Mouse (Mus musculus): ENCODE data around the gene Tmbim7. TPM values are rescaled to one million over a fixed set of nuclear protein-coding genes. Genes with fewer than 3 reads are reported as not detected.

The Tmbim7 gene
- polyA plus RNA-seq, 1 experiment from 2014 or later: not detected

- TF ChIP-seq CTCF (IDR thresholded peaks at IDR 0.05): no peak
- TF ChIP-seq EP300 (IDR thresholded peaks at IDR 0.05): no peak
- Histone ChIP-seq H3K4me1 (ENCODE audit: insufficient read depth, low read depth, low read length) (no peaks in the 10 kb centered on the region), H3K4me2 (replicated peaks; ENCODE audit: low read depth, low read length) (no peak overlapping the region), H3K36me3 (ENCODE audit: insufficient read depth, low read length) (peaks cover 14% of the 10 kb centered on the region; the same call in 1 of the 2 replicates), H3K27ac (ENCODE audit: low read length) (no peak overlapping the region), H3K9ac (replicated peaks; ENCODE audit: low read depth) (no peak overlapping the region), H3K4me3 (ENCODE audit: low read depth, low read length) (no peak overlapping the region), H3K27me3 (replicated peaks; ENCODE audit: insufficient read depth, low read length) (no peaks in the 10 kb centered on the region), H3K9me3 (ENCODE audit: low read length) (no peaks in the 10 kb centered on the region)
- DNase-seq (ENCODE audit: low spot score) (no peak), ATAC-seq (no peak)
- 90% methylated on average over 4 of the region's 4 CpGs for WGBS
These were observed 51.2 kb downstream of the Tmbim7 start for GRCm38 (mm10) chr5:3702180-3702579.

GRCm38 (mm10) chr5:3715800-3716199 lies 64.8 kb downstream of the Tmbim7 start:
- Histone ChIP-seq H3K36me3 (ENCODE audit: insufficient read depth, low read length) (no peaks in the 10 kb centered on the region; the same call in 1 of the 2 replicates), H3K27ac (ENCODE audit: low read length) (no peak overlapping the region), H3K4me3 (ENCODE audit: low read depth, low read length) (no peak overlapping the region), H3K9me3 (ENCODE audit: low read length) (no peaks in the 10 kb centered on the region), H3K4me1 (ENCODE audit: insufficient read depth, low read depth, low read length) (no peaks in the 10 kb centered on the region), H3K9ac (replicated peaks; ENCODE audit: low read depth) (no peak overlapping the region), H3K27me3 (replicated peaks; ENCODE audit: insufficient read depth, low read length) (no peaks in the 10 kb centered on the region), H3K4me2 (replicated peaks; ENCODE audit: low read depth, low read length) (no peak overlapping the region)
- no peak for ATAC-seq
- 87% methylated on average over 5 of the region's 5 CpGs for WGBS
- TF ChIP-seq CTCF (IDR thresholded peaks at IDR 0.05) (no peak), EP300 (IDR thresholded peaks at IDR 0.05) (no peak)
- DNase-seq (ENCODE audit: low spot score): no peak

- Histone ChIP-seq H3K4me1 (ENCODE audit: insufficient read depth, low read depth, low read length) (no peaks in the 10 kb centered on the region), H3K36me3 (ENCODE audit: insufficient read depth, low read length) (no peaks in the 10 kb centered on the region; the same call in 1 of the 2 replicates), H3K4me2 (replicated peaks; ENCODE audit: low read depth, low read length) (no peak overlapping the region), H3K27me3 (replicated peaks; ENCODE audit: insufficient read depth, low read length) (no peaks in the 10 kb centered on the region), H3K9ac (replicated peaks; ENCODE audit: low read depth) (no peak overlapping the region), H3K27ac (ENCODE audit: low read length) (no peak overlapping the region), H3K9me3 (ENCODE audit: low read length) (no peaks in the 10 kb centered on the region), H3K4me3 (ENCODE audit: low read depth, low read length) (no peak overlapping the region)
- DNase-seq (ENCODE audit: low spot score) (no peak), ATAC-seq (no peak)
- WGBS: 88% methylated on average over 4 of the region's 4 CpGs
- TF ChIP-seq EP300 (IDR thresholded peaks at IDR 0.05) (no peak), CTCF (IDR thresholded peaks at IDR 0.05) (no peak)
These were observed 68.4 kb downstream of the Tmbim7 start for GRCm38 (mm10) chr5:3719371-3719770.

GRCm38 (mm10) chr5:3722873-3723272 lies 71.9 kb downstream of the Tmbim7 start:
- H3K9ac ChIP-seq (replicated peaks; ENCODE audit: low read depth): no peak overlapping the region
- WGBS: 78% methylated on average over 2 of the region's 2 CpGs
- no peaks in the 10 kb centered on the region for H3K9me3 ChIP-seq (ENCODE audit: low read length)
- peak; percentile 79 for ATAC-seq
- no peak for TF ChIP-seq CTCF (IDR thresholded peaks at IDR 0.05)
- TF ChIP-seq EP300 (IDR thresholded peaks at IDR 0.05): no peak
- no peaks in the 10 kb centered on the region; the same call in 1 of the 2 replicates for H3K36me3 ChIP-seq (ENCODE audit: insufficient read depth, low read length)
- H3K4me3 ChIP-seq (ENCODE audit: low read depth, low read length): no peak overlapping the region
- peak; percentile 6 for DNase-seq (ENCODE audit: low spot score)
- no peak overlapping the region for H3K27ac ChIP-seq (ENCODE audit: low read length)
- no peak overlapping the region for H3K4me2 ChIP-seq (replicated peaks; ENCODE audit: low read depth, low read length)
- no peaks in the 10 kb centered on the region for H3K27me3 ChIP-seq (replicated peaks; ENCODE audit: insufficient read depth, low read length)
- no peaks in the 10 kb centered on the region for H3K4me1 ChIP-seq (ENCODE audit: insufficient read depth, low read depth, low read length)

GRCm38 (mm10) chr5:3723415-3723814 lies 72.4 kb downstream of the Tmbim7 start:
- DNase-seq (ENCODE audit: low spot score): peak; percentile 13
- 62% methylated on average over 2 of the region's 2 CpGs for WGBS

GRCm38 (mm10) chr5:3725491-3725890 lies 74.5 kb downstream of the Tmbim7 start:
- H3K4me1 ChIP-seq (ENCODE audit: insufficient read depth, low read depth, low read length): no peaks in the 10 kb centered on the region
- no peak for TF ChIP-seq EP300 (IDR thresholded peaks at IDR 0.05)
- TF ChIP-seq CTCF (IDR thresholded peaks at IDR 0.05): no peak
- no peak for ATAC-seq
- no peaks in the 10 kb centered on the region for H3K9me3 ChIP-seq (ENCODE audit: low read length)
- no peaks in the 10 kb centered on the region for H3K27me3 ChIP-seq (replicated peaks; ENCODE audit: insufficient read depth, low read length)
- no peaks in the 10 kb centered on the region; the same call in 1 of the 2 replicates for H3K36me3 ChIP-seq (ENCODE audit: insufficient read depth, low read length)
- H3K27ac ChIP-seq (ENCODE audit: low read length): no peak overlapping the region
- no peak for DNase-seq (ENCODE audit: low spot score)
- no peak overlapping the region for H3K4me2 ChIP-seq (replicated peaks; ENCODE audit: low read depth, low read length)
- H3K4me3 ChIP-seq (ENCODE audit: low read depth, low read length): no peak overlapping the region
- 80% methylated on average over 1 of the region's 1 CpGs for WGBS
- H3K9ac ChIP-seq (replicated peaks; ENCODE audit: low read depth): no peak overlapping the region

More at GRCm38 (mm10) chr5:3723415-3723814, 72.4 kb downstream of the Tmbim7 start:
- H3K9me3 ChIP-seq (ENCODE audit: low read length): no peaks in the 10 kb centered on the region
- no peak overlapping the region for H3K4me3 ChIP-seq (ENCODE audit: low read depth, low read length)
- no peaks in the 10 kb centered on the region; the same call in 1 of the 2 replicates for H3K36me3 ChIP-seq (ENCODE audit: insufficient read depth, low read length)
- H3K27me3 ChIP-seq (replicated peaks; ENCODE audit: insufficient read depth, low read length): no peaks in the 10 kb centered on the region
- H3K27ac ChIP-seq (ENCODE audit: low read length): no peak overlapping the region
- H3K4me1 ChIP-seq (ENCODE audit: insufficient read depth, low read depth, low read length): no peaks in the 10 kb centered on the region
- H3K9ac ChIP-seq (replicated peaks; ENCODE audit: low read depth): no peak overlapping the region
- no peak for TF ChIP-seq CTCF (IDR thresholded peaks at IDR 0.05)
- no peak for TF ChIP-seq EP300 (IDR thresholded peaks at IDR 0.05)
- peak; percentile 56 for ATAC-seq
- no peak overlapping the region for H3K4me2 ChIP-seq (replicated peaks; ENCODE audit: low read depth, low read length)

- H3K4me2 ChIP-seq (replicated peaks; ENCODE audit: low read depth, low read length): no peak overlapping the region
- ATAC-seq: no peak
These were observed 77.8 kb downstream of the Tmbim7 start for GRCm38 (mm10) chr5:3728820-3729219.

More at GRCm38 (mm10) chr5:3728820-3729219, 77.8 kb downstream of the Tmbim7 start:
- Histone ChIP-seq H3K4me3 (ENCODE audit: low read depth, low read length) (no peak overlapping the region), H3K27ac (ENCODE audit: low read length) (no peak overlapping the region), H3K27me3 (replicated peaks; ENCODE audit: insufficient read depth, low read length) (no peaks in the 10 kb centered on the region), H3K4me1 (ENCODE audit: insufficient read depth, low read depth, low read length) (no peaks in the 10 kb centered on the region), H3K36me3 (ENCODE audit: insufficient read depth, low read length) (peaks cover 2% of the 10 kb centered on the region; the same call in 1 of the 2 replicates), H3K9me3 (ENCODE audit: low read length) (no peaks in the 10 kb centered on the region), H3K9ac (replicated peaks; ENCODE audit: low read depth) (no peak overlapping the region)
- TF ChIP-seq EP300 (IDR thresholded peaks at IDR 0.05) (no peak), CTCF (IDR thresholded peaks at IDR 0.05) (no peak)
- 55% methylated on average over 5 of the region's 5 CpGs for WGBS
- no peak for DNase-seq (ENCODE audit: low spot score)

Small RNA genes within 50 kb of the gene (microRNA-seq; reads per million reads assigned to microRNA genes)
- gene Gm22926: not detected
- not detected for gene Gm26238

Other genes with a start within 250 kb of the Tmbim7 start
- gene Fam133b, start 107.3 kb upstream of the Tmbim7 start, polyA plus RNA-seq (2015; fragmentation: Nextera tagmentation; extraction: Ambion mirVana): 21.0 and 22.2 TPM in 2 replicates
- 0.84 and 1.2 TPM in 2 replicates for gene 1700109H08Rik, start 79.6 kb upstream of the Tmbim7 start, polyA plus RNA-seq (2015; fragmentation: Nextera tagmentation; extraction: Ambion mirVana)
- 10.9 TPM in 2 replicates for gene Pex1, start 55.1 kb upstream of the Tmbim7 start, polyA plus RNA-seq (2015; fragmentation: Nextera tagmentation; extraction: Ambion mirVana)
- 7.8 and 10.5 TPM in 2 replicates for gene Rbm48, start 54.6 kb upstream of the Tmbim7 start, polyA plus RNA-seq (2015; fragmentation: Nextera tagmentation; extraction: Ambion mirVana)
- gene Gatad1, start 6.0 kb downstream of the Tmbim7 start, polyA plus RNA-seq (2015; fragmentation: Nextera tagmentation; extraction: Ambion mirVana): 63.3 and 63.5 TPM in 2 replicates
- gene Ankib1, start 151.7 kb downstream of the Tmbim7 start, polyA plus RNA-seq (2015; fragmentation: Nextera tagmentation; extraction: Ambion mirVana): 6.8 and 7.5 TPM in 2 replicates
- gene Krit1, start 152.0 kb downstream of the Tmbim7 start, polyA plus RNA-seq (2015; fragmentation: Nextera tagmentation; extraction: Ambion mirVana): 30.8 and 33.7 TPM in 2 replicates
- gene Lrrd1, start 194.0 kb downstream of the Tmbim7 start, polyA plus RNA-seq (2015; fragmentation: Nextera tagmentation; extraction: Ambion mirVana): 0.05 TPM in 1 of 2 replicates, not detected in the other
- 5.1 and 5.7 TPM in 2 replicates for gene Mterf1a, start 242.8 kb downstream of the Tmbim7 start, polyA plus RNA-seq (2015; fragmentation: Nextera tagmentation; extraction: Ambion mirVana)